Mouse (Mus musculus): ENCODE results near the gene Emp3. TPM values are rescaled to one million over a fixed set of nuclear protein-coding genes. Genes with fewer than 3 reads are reported as not detected.
"Not testable (repeated sequence)": the region's sequence is repeated elsewhere in the genome, so short reads cannot be mapped to it uniquely, and the experiment has no call there.

Emp3 gene
- polyA plus RNA-seq (2017; shearing (Covaris generic)) = 100 to 1,000 TPM; 683 to 699 TPM

DNA sequence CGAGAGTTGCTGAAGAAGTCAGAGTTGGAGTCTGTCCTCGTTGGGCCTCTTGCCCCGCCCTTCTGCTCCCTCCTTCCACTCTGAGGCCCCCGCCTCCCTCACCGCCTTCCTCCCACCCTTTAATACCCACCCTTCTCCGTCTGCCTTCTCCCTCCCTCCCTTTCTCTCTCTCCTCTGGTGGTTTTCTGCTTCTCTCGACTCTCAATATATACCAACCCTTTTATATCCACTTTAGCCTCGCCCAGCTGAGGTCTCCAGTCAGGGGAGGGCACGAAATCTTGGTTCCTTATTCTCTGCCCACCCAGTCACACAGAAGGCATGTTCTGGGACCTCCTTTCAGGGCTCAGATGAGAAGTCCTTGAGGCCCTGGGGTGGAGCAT, at the start of gene Emp3:
TSS of gene Emp3 (minus strand) at position 163 of the 380 bp plus-strand sequence.
- ATAC-seq = peak; percentile 13

DNA sequence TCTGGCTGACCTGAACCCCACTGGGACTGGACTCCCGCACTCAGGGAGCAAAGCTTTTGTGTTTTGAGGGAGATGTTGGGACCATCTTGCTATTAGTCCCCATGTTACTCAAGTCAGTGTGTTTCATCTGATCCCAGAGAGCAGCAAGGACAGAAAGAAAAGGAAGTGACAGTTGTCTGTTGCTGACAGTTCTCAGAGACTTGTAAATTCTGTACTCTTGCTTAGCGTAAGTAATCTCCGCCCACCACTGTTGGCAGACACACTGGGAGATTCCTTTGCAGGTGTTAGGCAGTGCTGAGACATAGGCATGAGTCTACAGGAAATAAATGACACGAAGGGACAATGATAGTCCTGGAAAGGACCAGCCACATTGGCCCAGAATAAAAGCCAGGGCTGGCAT, 35.4 kb upstream of the Emp3 start:
- no peak for ATAC-seq

DNA sequence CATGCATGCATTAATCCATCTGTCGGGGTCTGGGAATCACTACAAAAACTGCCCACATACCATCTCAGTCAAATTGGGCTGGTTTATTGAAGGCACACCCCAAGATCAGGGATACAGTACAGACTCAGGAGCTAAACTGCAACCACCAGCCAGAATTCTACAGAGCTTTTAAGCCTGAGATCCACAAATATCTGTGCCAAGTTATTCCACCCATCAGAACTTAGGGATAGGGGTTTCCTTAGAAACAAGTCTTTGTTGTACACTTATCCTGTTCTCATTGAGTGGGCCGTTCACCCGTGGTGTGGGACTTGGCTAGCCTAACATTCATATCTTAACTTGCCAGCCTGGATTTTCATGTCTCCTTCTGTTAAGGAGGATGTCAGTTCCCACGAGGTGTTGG, 27.9 kb upstream of the Emp3 start:
- no peak for ATAC-seq

DNA sequence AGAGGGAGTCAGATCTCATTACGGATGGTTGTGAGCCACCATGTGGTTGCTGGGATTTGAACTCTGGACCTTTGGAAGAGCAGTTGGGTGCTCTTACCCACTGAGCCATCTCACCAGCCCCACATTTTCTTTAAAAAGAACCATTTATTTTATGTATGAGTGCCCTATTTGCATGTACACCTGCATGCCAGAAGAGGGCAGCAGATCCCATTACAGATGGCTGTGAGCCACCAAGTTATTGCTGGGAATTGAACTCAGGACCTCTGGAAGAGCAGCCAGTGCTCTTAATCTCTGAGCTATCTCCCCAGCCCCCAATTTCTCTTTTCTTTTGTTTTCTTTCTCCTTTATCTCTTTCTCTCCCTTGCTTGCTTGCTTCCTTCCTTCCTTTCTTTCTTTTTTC, 22.1 kb upstream of the Emp3 start:
- ATAC-seq = not testable (repeated sequence)

DNA sequence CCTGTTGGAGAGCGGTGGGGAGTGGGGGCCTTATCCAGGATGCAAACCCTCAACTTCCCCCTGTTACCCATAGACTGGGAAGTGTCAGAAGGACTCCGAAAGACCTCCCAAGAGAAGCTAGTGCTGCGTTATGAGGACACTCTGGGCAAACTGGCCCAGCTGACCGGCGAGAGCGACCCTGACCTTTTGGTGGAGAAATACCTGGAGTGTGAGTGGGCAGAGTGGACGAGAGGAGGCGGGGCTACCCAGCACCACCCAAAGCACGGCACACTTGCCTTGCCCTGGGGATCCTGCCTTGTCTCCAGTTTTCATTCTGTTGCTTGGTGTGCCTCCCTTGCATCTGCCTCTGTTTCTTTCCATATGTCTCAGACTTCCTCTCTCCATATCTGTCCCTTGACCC, 20.8 kb upstream of the Emp3 start:
- ATAC-seq = no peak

DNA sequence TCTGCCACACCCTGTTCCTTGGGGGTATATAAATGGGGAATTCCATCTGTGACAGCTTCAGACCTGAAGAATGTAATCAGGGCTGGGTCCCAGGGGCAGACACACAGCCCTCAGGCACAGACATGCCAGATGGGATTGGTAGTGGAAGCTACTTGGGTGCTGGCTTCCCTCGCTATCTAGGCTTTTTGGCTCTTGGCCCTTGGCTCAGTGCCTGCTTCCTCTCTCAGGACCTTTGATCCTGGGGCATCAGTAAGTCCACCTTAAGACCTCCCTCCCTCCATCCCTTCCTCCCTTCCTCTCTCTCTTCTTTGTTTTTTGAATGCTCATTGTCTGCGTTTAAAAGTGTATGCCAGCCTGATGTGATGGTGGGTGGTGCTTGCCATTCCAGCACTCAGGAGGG, 18.6 kb upstream of the Emp3 start:
- ATAC-seq = no peak

DNA sequence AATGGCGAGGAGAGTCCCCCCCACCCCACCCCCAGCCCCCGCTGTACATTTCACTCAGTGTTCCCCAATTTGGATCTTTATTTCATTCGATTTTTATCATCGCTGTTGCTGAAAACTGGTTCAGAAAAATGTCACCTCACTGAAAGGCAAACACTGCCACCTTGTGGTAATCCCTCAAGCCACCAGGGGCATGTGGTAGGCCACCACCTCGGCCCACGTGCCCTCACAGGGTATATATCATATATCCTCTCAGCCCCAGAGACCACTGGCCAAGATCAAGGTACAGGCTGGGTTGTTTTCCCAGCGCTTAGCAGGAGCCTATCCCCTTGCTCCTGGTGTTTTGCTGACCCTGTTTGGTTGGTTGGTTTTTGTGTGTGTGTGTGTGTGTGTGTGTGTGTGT, 13.9 kb upstream of the Emp3 start:
- ATAC-seq = no peak

DNA sequence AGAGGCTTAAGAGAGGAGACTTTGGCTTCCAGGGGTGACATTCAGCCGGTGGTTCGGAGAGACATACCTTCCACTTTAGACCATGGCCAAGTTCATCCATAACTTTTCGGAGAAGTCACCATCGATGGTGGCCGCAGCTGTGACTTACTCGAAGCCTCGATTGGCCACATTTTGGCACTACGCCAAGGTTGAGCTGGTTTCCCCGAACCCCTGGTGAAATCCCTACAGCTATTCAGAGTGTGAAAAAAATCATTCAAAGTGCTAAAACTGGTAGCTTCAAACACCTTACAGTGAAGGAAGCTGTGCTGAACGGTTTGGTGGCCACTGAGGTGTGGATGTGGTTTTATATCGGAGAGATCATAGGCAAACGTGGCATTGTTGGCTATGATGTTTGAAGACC, 12.6 kb upstream of the Emp3 start:
- ATAC-seq = not testable (repeated sequence)

DNA sequence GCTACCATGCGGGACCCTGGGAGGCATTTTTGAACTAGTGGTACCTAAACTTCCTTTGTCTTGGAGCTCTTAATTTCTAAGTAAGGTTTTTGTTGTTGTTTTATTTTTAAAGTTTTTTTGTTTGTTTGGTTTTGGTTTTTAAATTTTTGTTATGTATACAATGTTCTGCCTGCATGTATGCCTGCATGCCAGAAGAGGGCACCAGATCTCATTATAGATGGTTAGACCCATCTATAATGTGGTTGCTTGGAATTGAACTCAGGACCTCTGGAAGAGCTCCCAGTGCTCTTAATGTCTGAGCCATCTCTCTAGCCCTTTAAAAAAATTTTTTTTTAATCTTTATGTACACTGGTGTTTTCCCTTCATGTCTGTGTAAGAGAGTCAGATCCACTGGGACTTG, 8.5 kb upstream of the Emp3 start:
- no peak for ATAC-seq

DNA sequence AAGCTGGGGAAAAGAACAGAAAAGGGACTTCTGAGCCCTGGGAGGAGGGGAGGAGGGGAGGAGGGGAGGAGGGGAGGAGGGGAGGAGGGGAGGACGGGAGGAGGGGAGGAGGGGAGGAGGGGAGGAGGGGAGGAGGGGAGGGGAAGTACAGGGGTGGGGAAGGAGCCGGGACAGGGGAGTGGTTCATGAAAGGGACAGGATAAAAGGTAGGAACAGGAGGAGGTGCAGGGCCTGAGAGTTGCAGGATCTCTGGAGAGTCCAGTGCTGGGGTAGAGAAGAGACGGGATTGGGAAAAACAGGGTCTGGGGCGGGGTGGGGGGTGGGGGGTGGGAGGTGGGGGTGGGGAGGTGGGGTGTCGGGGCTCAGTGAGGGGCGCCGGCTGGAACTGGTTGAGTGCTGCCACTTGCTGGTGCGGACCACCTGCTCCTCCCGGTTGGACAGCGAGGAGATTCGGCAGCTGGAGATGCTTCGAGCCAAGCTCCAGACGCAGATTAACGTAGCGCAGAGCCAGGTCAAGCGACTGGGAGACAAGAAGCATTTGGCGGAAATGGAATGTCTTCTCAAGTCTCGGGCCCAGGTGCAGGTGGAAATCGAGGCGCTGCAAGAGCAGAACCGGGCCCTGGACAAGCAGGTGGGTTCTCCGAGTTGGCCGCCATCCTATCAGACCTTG, 7.6 kb upstream of the Emp3 start:
- ATAC-seq = no peak

DNA sequence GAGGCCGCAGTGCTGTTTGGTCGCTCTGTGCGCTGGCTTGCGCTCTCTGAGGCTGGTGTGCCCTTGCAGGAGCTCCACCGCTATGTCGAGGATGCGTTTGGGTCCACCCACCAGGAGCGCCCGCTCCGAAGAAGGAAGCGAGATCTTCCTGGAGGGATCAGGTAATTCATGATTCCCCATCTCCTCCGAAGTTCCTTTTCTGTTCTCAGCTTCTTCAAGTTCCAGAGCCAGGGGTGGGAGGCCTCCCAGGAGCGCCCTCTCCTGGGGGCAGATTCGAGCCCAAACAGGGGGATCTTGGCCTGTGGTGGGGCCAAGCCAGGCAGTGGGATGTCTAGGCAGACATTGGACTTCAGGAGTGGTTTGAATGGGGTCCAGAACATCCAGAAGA, 3.2 kb upstream of the Emp3 start:
- no peak for ATAC-seq

DNA sequence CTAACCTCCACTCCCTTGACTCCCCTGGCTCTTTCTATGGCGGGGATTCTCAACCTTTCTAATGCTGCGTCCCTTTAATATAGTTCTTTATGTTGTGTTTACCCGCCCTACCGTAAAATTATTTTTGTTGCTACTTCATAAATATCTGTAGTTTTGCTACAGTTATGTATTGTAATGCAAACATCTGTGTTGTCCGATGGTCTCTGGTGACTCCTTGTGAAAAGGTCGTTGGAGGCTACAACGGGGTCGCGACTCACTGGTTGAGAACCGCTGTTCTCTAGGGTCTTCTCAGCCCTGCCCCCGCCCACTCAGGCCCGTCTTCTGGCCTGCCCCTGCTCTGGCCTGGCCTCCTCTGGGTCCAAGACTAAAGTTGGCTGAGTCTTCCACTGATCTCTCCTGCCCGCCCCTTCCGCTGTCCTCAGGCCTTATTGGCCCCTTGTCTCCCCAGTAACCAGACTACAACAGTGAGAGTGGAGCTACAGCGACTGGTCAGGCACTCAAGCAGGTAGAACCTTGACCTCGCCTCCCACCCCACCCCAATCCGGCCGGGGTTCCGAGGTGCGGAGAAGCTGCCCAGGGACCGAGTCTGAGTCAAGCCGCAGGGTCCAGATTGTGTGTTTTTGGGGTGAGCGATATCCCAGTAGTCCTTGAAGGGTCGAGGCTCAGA, 2.7 kb upstream of the Emp3 start, which contains the start of gene Ccdc114:
TSS of gene Ccdc114 (plus strand) at position 311 of the 667 bp plus-strand sequence.
- no peak for ATAC-seq

DNA sequence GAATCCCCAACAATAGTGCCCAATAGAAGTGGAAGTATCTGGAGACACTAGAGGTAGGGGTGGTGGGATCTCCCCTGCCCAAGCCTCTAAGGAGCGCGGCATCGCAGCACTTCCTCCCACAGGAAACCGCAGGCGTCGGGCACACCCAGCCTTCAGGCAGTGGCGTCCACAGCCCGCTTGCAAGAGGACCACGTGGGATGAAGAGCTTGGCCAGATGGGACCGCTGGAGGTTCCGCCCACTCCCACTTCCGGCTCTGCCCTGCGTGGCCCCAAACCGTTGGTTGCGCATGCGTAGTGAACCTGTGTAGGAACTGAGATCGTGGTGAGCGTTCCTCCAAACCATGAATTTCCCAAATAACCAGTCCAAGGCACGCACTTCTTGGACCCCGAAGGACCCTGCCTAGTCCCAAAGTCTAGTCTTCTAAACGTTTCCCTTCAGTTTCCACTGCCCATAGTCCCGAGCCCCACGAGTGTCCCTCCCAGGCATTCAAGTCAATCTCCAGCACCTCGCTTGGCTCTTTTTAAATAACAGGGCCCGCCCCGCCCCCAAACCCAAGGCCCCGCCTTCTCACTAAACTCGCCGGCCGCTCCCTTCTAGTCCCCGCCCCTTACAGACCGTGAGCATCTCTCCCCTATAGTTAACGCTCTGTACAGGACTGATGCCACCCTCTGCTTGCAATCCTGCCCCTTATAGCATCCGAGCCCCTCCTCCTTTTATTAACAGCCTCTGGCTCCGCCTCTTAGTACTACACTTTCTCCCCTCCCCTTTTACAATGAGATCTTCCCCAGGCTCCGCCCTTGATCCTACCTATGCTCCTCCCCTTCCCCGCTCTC, 1.9 kb upstream of the Emp3 start:
- ATAC-seq = peak; percentile 82

DNA sequence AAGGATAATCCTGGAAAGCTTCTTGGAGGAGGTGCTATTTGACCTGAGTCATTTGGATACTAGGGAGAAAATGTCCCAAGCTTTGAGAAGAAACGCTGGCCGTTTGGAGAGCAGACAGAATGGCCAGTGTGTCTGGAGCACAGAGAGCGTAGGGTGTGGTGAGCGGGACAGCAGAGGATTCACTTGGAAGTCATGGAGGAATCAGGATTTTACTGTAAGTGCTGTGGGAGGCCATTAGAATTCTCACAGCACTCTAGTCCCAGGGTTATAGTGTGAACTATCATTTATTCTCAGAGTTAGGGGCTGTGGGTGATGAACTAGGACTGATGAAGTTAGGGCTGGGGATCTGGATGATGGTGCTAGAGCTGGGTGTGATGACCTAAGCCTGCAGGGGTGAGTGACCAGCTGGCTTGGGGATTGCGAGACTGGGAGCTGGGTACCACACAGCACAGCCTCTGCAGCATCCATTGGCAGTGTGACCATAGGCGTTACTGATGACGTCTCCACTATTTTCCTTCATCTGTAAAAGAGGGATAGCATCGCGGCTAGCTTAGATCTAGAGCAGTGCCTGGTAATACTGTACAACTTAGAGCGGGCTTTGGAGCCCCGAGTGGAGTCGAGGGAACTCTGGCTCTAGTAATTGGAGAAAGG, 871 bp upstream of the Emp3 start:
- ATAC-seq = no peak

DNA sequence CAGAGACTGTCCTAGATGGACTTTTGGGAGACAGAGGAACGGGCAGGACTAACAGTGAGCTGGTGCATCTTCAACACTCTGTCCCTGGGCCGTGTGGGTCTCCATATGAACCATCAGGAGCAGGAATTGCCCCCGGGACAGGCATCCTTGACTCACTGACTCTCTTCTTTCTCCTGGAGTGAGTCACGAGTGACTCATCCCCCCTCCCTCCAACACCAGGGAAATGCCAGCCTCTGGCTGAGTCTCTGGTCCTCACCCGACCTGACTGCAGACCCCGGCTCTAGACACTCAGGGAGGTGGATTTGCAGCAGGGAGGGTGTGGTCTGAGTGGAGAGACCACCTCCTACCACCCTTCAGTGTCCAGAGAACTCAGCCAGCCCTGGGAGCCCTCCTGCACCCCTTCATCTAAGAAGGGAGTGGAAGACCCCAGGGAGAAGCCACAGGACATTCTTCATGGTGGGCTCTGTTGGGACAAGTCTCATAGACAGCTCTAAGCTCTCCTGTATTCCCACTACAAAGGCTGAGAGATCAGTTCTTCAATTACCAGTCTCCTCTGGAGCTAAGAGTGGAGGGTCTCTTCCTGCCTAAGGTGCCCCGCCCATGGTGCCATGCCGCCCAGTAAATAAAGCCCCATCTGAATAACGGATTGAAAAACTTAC, 492 bp downstream of the Emp3 start:
- no peak for ATAC-seq

DNA sequence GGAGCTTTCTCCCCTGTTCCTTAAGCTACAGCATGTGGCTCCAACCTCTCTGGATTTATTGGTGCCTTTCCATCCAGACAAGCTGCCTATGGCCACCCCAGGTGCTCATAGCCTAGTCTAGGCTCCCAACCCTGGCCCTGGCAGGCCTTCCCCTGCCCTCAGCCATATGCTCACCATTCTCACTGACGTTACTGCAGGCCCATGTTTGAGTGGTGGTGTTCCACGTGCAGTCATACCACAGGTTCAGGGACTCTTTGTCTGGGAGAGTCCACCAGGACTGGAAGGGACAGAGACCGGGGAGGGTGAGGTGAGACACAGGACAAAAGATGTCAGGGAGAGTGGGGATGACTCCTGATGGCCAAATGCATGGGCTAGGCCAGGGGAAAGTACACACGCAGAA, 1.4 kb downstream of the Emp3 start:
- no peak for ATAC-seq

DNA sequence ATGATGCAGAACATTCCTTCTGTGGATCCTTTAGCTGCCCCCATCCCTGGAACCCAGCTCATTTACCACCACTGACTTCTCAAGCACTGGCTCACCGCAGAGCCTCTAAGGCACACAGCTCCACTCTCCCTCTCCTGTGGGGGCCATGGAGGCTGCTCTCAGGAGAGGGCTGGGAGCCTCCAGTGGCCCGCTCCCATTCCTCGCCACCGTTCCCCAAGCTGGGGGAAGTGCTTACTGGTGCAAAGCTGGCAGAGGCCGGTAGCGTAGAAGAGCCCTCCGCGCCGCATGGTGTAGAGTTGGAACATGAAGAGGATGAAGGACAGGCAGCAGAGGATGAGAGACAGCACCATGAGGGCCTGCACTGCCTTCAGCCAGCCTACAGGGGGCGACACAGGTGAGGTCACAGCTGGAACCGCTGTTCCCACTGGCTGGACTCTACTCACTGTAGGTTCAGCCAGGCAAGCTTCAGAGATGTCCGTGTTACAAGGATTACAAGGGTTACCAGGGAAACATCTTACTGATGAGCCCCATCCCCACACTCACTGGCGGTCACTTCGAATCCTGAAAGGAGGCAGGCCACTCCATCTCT, 2.0 kb downstream of the Emp3 start:
- ATAC-seq = no peak

DNA sequence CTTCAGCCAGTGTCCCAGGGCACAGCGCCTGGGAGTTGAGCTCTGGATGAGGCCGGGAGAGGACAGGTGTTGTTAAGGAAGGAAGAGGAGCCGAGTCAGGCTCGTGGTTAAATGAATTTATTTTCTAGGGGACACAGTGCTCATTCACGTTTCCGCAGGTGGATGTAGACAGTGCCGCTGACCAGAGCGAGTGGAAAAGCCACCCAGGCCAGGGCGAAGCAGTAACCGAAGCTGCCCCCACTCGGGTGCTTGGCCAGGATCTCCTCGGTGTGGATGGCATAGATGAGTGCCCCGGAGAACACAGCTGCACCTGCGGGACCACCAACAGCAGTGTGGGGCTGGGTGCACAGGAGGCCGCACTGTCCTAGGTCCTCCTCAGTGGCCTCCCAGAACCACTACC, 3.3 kb downstream of the Emp3 start:
- no peak for ATAC-seq

DNA sequence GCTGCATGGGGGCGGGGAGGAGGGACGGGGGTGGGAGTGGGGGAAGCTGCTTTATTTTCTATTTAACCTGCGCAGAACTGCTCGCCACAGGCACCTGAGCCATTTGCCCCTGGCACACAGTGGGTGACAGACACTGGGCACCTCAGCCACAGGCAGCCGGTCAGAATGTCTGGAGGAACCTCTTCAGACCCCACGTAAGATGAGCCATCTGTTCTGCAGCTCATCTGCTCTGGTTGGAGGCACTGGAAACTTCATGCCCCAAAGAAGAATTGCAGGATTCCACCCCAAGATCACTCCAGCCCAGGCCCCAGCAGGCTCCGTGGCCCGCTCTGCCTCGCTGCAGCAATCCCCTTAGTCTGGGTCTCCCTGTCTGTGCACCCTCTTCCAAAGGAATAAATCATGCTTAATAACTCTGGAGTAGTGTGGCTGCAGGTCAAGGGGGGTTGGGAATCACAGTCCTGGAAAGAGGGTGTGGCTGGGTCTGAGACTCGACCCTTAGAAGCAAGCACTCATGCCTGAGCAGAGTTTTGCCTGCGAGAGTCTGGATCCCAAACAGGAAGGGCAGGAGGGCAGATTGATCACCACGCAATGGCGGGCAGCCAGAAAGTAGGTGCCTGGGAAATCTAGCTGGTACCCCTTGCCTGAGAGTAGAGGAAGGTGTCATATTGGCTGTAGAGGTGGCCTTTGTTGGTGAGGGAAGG, 4.0 kb downstream of the Emp3 start:
- no peak for ATAC-seq

DNA sequence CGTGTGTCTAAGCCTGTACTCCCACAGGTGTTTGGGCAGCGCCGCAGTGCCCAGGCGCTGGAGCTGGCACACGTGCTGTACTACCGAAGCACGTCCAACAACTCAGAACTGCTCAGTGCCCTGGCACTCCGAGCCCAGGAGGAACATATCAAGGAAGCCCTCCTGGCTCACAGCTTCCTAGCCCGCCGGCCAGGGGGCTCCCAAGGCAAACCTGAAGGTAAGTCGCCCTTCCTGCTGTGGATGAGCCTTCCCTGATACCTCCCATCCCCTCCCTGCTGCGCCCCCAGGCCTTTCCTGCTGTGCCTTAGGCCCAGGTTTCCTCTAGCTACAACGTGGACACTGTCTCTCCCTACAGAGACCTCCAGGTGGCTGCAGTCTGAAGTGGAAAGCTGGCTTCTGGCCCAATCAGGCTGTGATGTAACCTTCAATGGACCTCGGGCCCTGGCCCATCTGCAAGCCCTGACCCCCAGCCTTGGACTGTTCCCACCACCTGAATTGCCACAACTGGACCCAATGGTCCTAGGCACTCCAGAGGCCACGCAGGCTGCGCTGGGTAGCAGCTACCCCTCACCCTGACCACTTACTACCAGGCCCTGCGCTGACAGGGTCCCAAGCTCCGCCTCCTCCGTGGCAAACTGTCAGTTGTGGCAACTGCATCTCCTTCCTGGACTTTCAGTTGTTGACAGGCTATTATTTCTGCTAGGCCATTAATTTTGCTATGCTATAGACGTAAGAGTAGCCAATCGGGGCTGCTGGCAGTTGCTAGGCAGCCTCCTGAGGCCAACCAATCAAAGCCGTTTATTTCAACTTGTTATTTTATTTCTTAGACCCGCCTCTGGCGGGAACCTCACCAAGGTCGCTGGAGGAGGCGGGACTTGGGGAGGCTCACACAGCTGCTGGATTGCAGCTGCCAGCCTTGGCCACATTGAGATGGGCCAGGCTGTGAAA, 4.9 kb downstream of the Emp3 start:
- peak; percentile 87 for ATAC-seq
